Mouse (Mus musculus) spleen, adult 2 months (tissue): ENCODE results near the gene Gm44579.

Source experiments
- CTCF ChIP-seq: fragments of 200-500 bp; IDR thresholded peaks from 2 replicates; pipeline ENCODE4 v1.5.1; 2011; ENCODE audit warnings: mild to moderate bottlenecking, inconsistent platforms; ENCODE audit not compliant: insufficient read depth, insufficient read length, insufficient replicate concordance; ENCODE audit errors: extremely low read depth
- POLR2A ChIP-seq: fragments of 200-500 bp; IDR thresholded peaks from 2 replicates; pipeline ENCODE4 v1.6.1; 2011; ENCODE audit warnings: low read depth, low read length, inconsistent platforms

- no peak for TF ChIP-seq POLR2A
- no peak for TF ChIP-seq CTCF
Observed at GRCm38 (mm10) chr15:98213336-98213870, 7.4 kb downstream of the Gm44579 start.
